Mouse (Mus musculus): ENCODE measurements around the gene Sec24a. TPM values are rescaled to one million over a fixed set of nuclear protein-coding genes. Genes with fewer than 3 reads are reported as not detected.
A peak's percentile ranks its signal among the peaks of the same experiment; 100 is the strongest.

Gene Sec24a
- polyA plus RNA-seq, 1 experiment = 11.0 TPM

DNA sequence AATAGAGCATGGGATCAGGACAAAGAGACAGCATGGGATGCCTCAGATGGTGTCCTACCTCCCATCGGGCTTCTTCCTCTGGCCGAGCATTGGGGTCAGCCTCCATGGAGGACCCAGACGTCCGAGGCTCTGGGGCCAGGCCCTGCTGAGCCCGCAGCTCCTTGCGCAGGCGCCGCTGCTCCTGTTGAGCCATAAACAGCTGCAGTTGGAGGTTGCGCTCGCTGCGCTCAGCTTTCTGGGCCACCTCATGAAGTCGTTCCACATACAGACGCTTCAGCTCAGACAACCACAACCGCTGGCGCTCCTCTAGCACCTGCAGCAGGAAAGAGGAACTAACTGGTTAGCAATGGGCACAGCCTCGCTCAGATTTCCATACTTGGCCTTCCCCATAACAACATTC lies 119.2 kb downstream of the Sec24a start:
- TF ChIP-seq CTCF (IDR thresholded peaks at IDR 0.05; ENCODE audit: borderline replicate concordance, insufficient read depth, low read depth, low read length) = no peak
- TF ChIP-seq POLR2A (IDR thresholded peaks at IDR 0.05; ENCODE audit: borderline replicate concordance, insufficient read depth, low read length) = no peak
- WGBS = 46% methylated on average over 16 of the region's 16 CpGs
- peak overlapping the region; percentile 42 for H3K4me3 ChIP-seq (replicated peaks; ENCODE audit: insufficient read depth, low read depth, low read length)
- H3K27ac ChIP-seq (ENCODE audit: insufficient read depth, low read length) = no peak overlapping the region
- no peaks in the 10 kb centered on the region for H3K4me1 ChIP-seq (ENCODE audit: control insufficient read depth, insufficient read depth, low read length)
- H3K27me3 ChIP-seq (ENCODE audit: control insufficient read depth, insufficient read depth, low read length) = no peaks in the 10 kb centered on the region
- no peak for DNase-seq

DNA sequence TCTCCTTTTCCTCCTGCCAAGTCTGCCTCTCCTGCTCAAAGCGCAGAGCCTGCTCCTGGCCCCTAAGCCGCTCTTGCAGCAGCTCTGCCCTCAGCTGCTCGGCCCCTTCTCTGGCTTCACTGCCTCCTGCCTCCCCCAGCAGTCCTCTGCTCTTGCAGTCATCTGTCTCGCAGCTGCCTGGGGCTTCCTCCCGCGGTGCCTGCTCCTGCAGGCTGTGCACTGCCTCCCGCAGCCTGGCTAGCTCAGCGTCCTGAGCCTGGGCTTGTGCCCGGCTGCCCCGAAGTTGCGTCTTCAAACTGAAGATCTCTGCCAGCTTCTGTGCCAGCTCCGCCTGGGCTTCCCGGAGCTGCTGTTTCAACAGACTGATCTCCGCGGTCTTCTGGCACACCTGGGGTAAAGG lies 119.7 kb downstream of the Sec24a start:
- Histone ChIP-seq H3K27ac (ENCODE audit: insufficient read depth, low read length) (no peak overlapping the region), H3K27me3 (ENCODE audit: control insufficient read depth, insufficient read depth, low read length) (no peaks in the 10 kb centered on the region), H3K4me3 (replicated peaks; ENCODE audit: insufficient read depth, low read depth, low read length) (peak overlapping the region; percentile 42), H3K4me1 (ENCODE audit: control insufficient read depth, insufficient read depth, low read length) (no peaks in the 10 kb centered on the region)
- TF ChIP-seq CTCF (IDR thresholded peaks at IDR 0.05; ENCODE audit: borderline replicate concordance, insufficient read depth, low read depth, low read length) = no peak
- no peak for TF ChIP-seq POLR2A (IDR thresholded peaks at IDR 0.05; ENCODE audit: borderline replicate concordance, insufficient read depth, low read length)
- 3% methylated on average over 15 of the region's 15 CpGs for WGBS
- peak; percentile 55 to 62 for DNase-seq

DNA sequence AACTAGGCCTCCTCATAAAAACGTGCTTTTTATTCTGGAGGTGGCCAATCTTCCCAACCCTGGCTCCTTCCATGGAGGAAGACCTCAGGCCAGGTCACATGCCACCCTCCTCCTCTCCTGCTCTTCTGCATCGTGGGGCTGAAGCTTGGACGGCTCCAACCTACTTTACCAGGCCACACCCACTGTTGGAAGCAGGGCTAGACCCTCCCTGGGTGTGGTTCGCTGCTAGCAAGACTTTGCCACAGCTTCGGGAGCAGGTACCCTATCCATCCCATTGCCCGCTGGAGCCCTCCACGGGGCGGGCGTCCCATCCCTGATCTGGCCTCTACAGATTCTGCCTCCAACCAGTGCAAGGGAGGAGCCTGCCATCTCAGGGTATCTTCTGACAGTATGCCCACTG lies 120.2 kb downstream of the Sec24a start:
- TF ChIP-seq CTCF (IDR thresholded peaks at IDR 0.05; ENCODE audit: borderline replicate concordance, insufficient read depth, low read depth, low read length) (no peak), POLR2A (IDR thresholded peaks at IDR 0.05; ENCODE audit: borderline replicate concordance, insufficient read depth, low read length) (no peak)
- 28% methylated on average over 9 of the region's 9 CpGs for WGBS

More for the DNA sequence above, 120.2 kb downstream of the Sec24a start:
- Histone ChIP-seq H3K4me3 (replicated peaks; ENCODE audit: insufficient read depth, low read depth, low read length) (peak overlapping the region; percentile 42), H3K27me3 (ENCODE audit: control insufficient read depth, insufficient read depth, low read length) (no peaks in the 10 kb centered on the region), H3K27ac (ENCODE audit: insufficient read depth, low read length) (no peak overlapping the region), H3K4me1 (ENCODE audit: control insufficient read depth, insufficient read depth, low read length) (no peaks in the 10 kb centered on the region)
- no peak for DNase-seq

Other genes starting within 250 kb of the Sec24a start
- 19.3 and 23.2 TPM in 2 replicates for gene Phykpl, start 178.9 kb downstream of the Sec24a start, polyA plus RNA-seq (2012; rRNA removed)
- gene Hnrnpab, start 156.8 kb downstream of the Sec24a start, polyA plus RNA-seq (2012; rRNA removed) = 101 and 103 TPM in 2 replicates
- gene Nhp2, start 143.9 kb downstream of the Sec24a start, polyA plus RNA-seq (2012; rRNA removed) = 45.2 and 48.4 TPM in 2 replicates
- 62.3 and 72.9 TPM in 2 replicates for gene Rmnd5b, start 127.7 kb downstream of the Sec24a start, polyA plus RNA-seq (2012; rRNA removed)
- gene N4bp3, start 112.8 kb downstream of the Sec24a start, polyA plus RNA-seq (2012; rRNA removed) = 15.3 and 16.7 TPM in 2 replicates
- gene D930048N14Rik, start 112.7 kb downstream of the Sec24a start, polyA plus RNA-seq (2012; rRNA removed) = 3.8 and 4.1 TPM in 2 replicates
- 47.9 and 48.7 TPM in 2 replicates for gene 0610009B22Rik, start 74.8 kb downstream of the Sec24a start, polyA plus RNA-seq (2012; rRNA removed)
- 93.3 and 95.1 TPM in 2 replicates for gene Sar1b, start 53 bp upstream of the Sec24a start, polyA plus RNA-seq (2012; rRNA removed)
- 21.8 and 21.9 TPM in 2 replicates for gene Jade2, start 94.0 kb upstream of the Sec24a start, polyA plus RNA-seq (2012; rRNA removed)
- 41.0 and 41.8 TPM in 2 replicates for gene Cdkn2aipnl, start 204.0 kb upstream of the Sec24a start, polyA plus RNA-seq (2012; rRNA removed)
- gene Ube2b, start 237.1 kb upstream of the Sec24a start, polyA plus RNA-seq (2012; rRNA removed) = 162 and 170 TPM in 2 replicates
- gene Cdkl3, start 240.6 kb upstream of the Sec24a start, polyA plus RNA-seq (2012; rRNA removed) = 12.7 and 14.5 TPM in 2 replicates